Mouse (Mus musculus) thymus, postnatal 0 days (tissue): ENCODE results near the gene Clasp1. TPM values are rescaled to one million over a fixed set of nuclear protein-coding genes. Genes with fewer than 3 reads are reported as not detected.

Experiments used
- DNase-seq: peaks from one replicate; pipeline ENCODE4 v3.0.0-alpha.2; 2015; ENCODE audit warnings: low spot score
- polyA plus RNA-seq: library from polyadenylated mRNA; unstranded; fragments of >200 nt; fragmentation: Nextera tagmentation; extraction: Ambion mirVana; gene quantifications from 2 replicates; pipeline ENCODE4 v1.2.1, GENCODE M21; 2015

Gene Clasp1
- polyA plus RNA-seq, 1 experiment from 2014 or later, result 31.0 TPM

DNA sequence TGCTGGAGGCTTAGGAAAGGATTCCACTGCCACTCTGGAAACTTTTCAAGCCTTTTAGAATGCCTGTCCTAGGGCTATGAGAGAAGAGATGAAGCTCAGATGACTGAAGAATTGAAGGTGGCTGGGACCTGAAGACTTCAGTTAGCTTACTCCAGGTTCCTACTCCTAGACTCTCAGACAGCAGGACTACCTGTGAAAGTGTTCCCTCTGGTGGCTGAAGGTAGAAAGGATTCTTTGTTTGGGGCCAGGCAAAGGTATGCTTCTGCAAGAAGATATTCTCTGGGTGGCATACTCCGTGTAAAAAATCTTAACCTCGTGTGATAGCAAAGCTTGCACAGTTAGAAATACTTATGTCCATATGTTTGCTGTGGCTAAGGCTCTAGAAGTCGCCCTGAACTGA is 104.0 kb downstream of the Clasp1 start:
- peak; percentile 33 for DNase-seq

DNA sequence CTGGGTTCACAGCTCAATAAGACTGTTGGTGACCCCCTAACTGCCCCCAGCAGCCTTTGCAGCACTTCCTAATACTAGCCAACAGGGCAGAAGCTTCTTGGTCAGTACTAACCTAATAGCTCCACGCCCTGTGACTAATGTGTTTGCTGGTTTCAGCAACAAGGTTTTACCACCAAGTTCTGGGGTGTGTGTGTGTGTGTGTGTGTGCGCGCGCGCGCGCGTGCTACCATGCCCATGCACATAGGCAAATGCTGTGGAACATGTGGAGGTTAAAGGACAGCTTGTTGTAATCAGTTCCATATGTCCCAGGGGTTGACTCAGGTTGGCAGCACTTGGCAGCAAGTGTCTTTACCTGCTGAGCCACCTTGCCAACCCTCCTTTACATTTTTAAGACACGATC is 105.7 kb downstream of the Clasp1 start:
- no peak for DNase-seq

DNA sequence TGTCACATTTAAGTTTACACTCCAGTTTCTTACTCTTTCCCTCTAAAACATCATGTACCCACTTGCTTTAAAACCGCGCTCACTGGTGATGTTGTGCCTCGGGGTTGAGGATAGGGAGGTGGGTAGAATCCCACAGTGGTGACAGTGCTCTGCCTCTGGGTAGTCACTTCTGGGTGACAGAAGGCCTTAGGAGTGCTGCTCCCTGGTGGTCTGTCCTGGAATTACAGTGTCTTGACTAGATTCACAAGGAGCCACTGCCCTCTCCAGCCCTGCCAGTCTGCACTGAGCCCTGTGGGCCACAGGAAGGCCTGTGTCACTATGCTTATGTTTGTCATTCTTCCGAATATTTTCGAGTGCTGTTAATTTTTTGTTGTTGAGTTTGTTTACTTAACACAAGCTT is 109.5 kb downstream of the Clasp1 start:
- DNase-seq, result peak; percentile 80

DNA sequence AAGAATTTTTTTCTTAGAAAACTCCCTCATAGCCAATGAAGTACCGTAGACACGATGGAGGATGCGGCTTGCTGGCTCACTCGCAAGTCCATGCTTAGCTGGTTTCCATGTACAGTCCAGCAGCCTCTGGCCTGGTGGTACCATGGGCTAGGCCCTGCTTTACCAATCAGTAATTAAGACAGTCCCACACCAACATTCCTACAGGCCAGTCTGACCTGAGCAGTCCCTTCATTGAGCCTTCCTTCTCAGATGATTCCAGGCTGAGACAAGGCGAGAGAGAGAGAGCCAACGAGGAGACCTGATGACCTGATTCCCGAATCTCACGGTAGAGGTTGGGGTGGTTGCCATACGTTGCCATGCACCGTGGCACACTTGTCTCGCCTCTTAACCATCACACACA is 111.7 kb downstream of the Clasp1 start:
- no peak for DNase-seq

DNA sequence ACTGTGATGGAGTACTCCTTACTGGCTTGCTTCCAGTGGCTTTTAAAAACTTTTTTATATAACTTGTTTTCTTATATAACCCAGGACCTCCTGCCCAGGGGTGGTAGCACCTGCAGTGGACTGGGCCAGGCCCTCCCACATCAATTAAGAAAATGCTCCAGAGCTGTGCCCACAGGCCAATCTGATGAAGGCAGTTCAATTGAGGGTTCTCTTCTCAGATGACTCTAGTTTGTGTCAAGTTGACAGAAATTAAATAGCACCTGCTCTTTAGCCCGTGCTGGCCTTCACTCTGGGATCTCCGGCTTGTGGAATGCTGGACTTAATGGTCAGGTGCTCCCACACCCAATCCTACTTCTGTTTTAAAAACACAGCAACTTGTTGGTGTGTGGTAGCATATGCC is 112.8 kb downstream of the Clasp1 start:
- no peak for DNase-seq

DNA sequence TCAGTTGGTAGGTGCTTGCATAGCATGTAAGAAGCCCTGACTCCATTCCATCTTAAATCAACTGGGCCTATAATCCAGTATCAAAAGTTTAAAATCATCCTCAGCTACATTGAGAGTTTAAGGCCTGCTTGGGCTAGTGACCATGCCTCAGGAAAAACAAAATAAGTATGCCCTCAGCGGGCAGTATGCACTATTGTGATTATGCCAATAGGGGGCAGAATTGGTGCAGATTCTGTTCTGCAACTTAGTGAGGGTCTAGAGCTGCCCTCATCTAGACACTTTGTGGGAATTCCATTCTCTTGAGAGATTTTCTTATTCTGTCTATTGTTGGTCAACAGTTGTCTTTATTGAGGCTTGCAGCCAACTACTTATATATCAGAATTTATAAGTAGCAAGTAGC is 116.9 kb downstream of the Clasp1 start:
- DNase-seq, result no peak

DNA sequence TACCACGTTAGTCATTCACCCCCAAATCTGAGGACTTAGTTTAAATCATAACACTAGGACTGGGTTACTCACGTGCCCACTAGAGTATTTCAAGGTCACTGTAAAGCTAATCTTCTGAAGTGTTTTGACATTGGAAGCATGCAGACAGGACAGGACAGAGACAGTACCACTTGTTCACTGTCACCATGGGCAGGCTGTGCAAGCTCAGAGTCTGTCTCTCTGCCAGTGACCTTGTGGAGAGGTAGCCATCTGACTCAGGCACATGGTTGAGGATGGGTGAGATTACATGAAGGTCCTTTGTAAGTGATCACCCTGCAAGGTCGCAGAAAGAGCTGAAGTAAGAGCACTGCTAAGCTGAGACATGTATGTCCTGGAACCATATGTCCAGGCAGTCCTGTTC is 122.1 kb downstream of the Clasp1 start:
- no peak for DNase-seq

DNA sequence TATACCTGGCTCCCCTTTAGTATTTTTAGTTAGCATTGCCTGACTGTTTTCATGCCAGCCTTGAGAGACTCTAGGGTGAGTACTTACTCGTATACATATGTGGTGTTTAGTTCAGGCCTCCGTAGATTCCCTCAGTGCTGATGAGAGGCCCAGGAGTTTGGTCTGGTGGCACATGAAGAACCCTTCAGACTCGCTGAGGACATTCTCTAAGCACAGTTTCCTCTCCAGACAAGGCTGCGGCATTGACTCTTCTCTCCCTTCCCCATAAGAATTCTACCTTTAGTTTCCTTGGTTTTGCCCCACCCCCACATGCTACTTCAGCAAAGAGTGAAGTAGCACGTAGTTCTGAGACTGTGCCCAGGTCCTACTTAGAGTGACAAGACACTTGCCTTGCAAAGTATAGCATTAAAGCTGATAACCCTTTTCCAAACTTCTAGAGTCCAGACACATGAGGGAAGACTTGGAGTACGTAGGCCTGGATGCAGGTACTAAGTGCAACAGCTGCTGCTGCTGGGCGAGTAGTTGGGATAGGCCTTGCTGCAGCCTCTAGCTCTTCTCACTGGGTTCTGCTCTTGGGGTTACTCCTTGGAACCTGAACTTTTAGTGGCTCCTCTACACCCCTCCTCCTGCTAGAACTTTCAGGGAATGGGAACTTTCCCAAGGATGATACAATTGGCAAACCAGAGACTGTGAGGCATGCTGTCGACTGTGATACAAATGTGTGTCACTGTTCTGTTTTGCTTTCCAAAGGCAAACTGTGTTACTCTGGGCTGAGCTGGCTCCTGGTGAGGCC is 123.1 kb downstream of the Clasp1 start:
- DNase-seq, result no peak

DNA sequence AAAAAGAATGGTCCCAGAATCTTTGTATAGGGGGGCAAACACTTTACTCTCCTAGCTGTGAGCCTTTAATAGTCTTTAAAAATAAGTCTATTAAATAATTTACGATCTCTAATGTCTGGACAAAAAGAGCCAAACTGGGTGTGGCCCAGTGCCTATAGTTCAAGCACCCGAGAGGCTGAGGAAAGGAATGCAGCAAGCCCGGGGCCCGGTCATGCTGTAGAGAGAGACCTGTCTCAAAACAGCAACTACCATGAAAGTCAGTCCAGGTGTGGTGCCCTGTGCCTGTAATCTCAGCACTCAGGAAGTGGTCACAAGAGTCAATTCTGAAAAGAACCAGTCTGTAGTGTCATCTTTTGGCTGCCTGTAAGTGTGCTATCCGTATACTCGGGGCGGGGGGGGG is 127.4 kb downstream of the Clasp1 start:
- DNase-seq, result no peak

DNA sequence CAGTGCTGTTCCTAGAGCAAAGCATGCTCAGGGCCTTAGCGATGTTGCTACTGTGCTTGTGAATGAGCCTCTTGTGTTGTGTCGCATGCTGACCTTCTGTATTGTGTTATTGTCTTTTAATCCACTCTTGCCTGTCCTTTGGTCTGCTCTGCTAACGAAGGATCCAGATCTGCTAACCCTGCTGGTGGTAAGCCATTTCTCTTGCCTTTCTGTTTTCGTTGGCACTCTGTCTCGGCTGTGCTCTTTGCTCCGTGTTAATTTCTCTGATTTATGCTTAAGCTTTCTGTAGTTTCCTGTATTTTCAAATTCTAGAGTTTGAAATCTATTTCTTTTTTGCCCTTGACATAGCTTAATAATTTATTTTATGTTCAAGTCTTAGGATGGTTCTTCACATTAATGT is 134.3 kb downstream of the Clasp1 start:
- DNase-seq, result no peak

DNA sequence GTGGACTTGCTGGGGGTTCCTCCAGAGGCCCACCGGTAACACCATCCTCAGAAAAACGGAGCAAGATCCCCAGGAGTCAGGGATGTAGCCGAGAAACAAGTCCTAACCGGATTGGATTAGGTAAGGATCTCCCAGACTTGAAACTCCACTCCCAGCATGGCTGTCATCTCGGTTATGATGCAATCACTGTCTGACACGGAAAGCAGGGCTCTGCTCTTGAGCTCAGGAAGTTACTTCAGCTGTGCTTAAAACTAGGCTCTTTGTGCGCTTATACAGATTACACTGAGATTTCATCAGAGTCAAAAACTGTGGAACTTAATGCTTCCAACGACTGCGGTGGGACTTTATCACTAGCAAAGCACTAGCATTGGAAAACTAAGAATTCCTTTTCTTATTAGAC is 136.5 kb downstream of the Clasp1 start:
- no peak for DNase-seq

DNA sequence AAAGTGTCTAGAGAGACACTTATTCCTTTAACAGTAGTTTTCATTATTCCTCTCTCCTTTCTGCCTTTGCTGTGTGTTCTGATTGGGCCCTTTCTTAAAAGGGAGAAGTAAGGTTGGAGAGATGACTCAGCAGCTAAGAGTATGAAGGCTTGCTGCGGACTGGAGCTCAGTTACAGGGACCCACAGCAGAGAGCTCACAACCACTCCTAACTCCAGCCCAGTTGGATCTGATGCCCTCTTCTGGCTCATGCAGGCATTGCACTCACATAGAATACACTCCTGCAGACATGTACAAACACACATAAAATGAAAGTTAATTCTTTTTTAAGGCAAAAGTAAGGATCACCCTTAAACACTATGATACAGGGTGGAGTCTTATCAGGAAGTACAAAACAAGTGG is 140.4 kb downstream of the Clasp1 start:
- DNase-seq, result no peak

DNA sequence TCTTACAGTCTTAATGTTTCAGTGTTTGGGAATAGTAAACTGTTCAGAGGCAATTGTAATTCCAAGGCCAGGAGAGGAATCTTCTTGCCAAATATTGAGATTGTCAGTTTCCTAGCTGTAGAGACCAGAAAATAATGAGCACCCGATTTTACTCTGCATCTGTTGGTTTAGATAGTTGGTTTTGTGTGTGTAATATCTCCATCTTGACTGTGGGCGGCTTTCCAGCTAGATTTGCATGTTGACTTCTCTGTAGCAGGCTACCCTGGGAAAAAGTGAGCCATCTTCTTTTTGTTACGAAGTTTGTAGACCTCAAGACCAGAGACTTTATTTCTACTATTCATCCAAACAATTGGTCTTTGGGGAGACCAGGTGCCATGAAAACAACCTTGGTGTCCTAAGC is 142.4 kb downstream of the Clasp1 start:
- no peak for DNase-seq

DNA sequence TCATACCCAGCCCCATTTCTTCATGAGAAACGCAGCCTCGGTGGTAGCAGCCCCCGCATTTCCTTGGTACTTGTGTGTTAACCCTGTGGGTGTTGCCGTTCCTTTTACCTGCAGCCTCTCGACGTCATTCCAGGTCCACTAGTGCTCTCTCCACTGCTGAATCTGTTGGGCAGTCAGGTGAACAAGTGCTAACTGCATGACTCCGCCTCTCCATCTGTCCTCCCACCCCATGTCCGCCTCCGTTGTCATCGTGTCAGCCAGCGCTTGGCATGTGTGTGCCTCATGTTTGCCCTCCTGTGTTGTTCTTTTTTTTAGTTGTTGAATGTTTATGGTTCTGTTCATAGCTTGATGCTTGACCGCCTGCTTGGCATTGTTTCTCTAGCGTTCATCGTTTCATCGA is 147.2 kb downstream of the Clasp1 start:
- DNase-seq, result no peak

DNA sequence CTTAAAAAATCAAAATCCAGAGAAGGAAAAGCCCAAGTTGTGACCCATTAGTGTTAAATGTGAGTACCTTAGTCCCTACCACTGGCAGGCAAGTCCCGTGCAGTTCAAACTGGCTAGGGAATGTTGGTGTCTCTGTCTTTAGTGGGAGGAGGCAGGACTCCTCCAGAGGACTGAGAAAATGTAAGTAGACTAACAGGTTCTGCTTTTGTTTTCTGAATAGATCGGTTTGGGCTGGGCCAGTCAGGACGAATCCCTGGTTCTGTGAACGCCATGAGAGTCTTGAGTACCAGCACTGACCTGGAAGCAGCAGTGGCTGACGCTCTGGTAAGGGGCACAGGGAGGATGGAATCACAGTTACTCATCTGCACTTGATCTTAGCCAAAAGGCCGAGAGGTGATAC is 150.2 kb downstream of the Clasp1 start:
- DNase-seq, result no peak

DNA sequence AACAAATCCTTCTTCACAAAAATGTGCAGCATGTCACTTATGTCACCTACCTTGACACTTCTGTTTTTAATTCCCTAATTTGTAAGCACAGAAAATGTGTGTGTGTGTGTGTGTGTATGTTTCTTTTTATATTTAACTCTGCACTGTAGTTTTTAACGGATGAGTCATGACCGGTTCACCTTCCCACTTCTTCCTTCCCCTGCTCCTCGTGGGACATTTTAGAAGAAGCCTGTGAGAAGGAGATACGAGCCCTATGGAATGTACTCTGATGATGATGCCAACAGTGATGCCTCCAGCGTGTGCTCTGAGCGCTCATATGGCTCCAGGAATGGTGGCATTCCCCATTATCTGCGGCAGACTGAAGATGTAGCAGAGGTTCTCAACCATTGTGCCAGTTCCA is 154.0 kb downstream of the Clasp1 start:
- DNase-seq, result no peak

DNA sequence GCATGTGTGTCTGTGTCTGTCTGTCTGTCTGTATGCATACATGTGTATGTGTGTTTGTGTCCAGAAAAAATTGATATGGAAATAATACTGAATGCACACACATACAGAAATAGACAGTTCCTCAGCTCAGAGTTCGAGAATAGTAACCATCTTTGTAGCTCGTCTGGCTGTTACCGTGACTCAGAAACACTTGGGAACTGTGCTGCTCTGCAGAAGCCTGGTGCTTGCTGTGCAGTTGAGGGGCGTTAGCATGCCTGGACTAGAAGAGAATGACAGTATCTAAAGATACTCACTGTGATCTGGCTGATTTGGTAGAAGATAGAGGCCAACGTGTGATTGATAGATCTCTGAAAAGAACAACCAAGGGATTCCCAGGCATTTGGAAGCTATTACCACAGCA is 159.9 kb downstream of the Clasp1 start:
- DNase-seq, result no peak

DNA sequence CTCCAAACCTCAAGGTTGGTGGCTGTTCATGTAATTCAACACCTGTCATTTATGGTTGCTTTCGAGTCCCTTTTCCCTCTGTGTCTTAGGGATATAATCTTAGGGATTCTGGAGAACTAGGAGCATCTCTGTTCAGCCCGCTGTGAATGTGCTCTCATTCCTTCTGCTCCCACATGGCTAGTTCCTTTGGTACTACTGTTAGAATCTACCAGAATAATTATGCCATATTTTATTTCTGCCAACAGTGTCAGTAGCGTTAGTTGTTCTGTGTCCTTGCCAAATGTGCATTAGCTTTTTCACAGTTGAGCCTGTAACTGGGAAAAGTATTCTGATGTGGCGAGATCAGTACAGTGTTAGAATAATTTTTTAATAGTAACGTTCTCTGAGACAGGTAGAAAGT is 162.3 kb downstream of the Clasp1 start:
- no peak for DNase-seq

DNA sequence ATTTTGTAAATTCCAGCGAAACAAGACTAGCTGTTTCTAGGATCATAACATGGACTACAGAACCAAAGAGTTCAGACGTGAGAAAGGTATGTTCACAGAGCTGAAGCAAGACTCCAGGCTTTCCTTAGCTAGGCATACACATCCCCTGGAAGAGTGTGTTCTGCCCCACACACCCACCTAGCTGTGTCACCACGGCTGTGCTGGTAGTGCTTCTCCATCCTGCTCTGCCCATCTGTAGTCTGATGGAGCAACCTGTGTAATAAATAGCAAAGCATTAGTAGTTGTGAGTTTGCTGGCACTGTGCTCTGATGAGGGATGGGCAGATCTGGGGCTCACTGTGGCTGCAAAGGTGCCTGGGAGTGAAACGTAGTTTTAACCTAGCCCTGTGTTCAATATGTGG is 163.2 kb downstream of the Clasp1 start:
- no peak for DNase-seq

DNA sequence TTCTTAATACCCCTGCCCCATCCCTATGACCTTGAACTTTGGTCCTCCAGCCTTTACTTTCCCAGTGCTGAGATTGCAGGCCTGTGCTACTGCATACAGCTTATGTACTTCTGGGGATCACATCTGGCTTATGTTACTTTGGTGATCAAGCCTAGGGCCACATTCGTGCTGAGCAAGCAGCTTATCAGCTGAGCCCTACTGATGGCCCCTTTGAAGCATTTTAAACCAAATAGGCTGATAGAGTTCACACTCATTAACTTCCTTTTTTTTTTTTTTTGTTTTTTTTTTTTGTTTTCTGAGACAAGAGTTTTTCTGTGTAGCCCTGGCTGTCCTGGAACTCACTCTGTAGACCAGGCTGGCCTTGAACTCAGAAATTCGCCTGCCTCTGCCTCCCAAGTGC is 164.2 kb downstream of the Clasp1 start:
- DNase-seq, result no peak

DNA sequence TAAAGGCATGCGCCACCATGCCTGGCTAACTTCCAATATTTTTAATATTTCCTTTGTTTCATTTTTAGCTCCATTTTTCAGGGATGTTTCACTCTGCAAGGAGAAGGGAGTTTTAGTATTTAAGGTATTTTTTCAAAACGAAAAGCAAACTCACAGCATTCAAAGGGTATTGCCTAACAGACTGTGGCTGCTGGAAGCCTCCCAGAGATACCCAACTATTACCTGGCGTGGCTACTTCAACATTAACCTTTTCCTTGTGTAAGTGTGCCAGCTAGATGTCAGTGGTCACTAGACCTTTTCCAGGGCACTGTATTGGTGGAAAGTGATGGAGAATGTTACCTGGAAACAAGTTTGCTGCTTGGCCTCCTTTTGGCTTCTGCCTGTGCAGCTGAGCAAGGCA is 164.6 kb downstream of the Clasp1 start:
- DNase-seq, result no peak

DNA sequence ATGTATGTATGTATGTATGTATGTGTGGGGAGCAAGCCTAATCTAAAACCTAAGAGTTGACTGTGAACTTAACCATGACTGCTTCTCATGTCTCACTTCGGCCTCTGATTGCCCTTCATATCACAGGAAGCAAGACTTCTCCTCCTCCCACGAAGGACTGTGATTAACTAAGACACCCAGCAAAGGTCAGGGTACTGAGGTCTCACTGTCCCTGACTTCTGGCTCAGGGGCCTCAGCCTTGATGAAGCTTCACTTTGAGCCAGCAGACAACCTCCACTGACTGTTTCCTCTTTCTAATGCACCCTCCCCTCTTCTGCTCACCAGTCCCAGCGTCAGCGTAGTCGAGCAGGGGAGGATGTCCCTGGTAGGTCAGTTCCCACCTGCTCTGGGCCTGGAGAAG is 166.1 kb downstream of the Clasp1 start:
- DNase-seq, result no peak

DNA sequence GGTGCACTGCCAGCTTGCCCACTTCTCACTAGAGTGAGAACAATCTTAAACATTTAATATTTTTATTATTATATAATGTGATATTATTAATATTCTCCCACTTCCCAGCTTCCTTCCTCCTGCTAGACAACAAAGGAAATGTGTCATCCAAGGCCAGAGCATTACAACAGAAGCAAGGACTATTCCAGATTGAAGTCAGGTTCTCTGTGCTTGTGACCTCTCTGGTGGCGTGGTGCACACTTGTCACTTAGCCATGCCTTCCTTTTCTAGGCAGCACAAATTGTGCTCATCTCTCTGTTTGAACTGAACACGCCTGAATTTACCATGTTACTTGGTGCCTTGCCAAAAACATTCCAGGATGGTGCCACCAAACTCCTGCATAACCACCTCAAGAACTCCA is 170.9 kb downstream of the Clasp1 start:
- DNase-seq, result no peak

DNA sequence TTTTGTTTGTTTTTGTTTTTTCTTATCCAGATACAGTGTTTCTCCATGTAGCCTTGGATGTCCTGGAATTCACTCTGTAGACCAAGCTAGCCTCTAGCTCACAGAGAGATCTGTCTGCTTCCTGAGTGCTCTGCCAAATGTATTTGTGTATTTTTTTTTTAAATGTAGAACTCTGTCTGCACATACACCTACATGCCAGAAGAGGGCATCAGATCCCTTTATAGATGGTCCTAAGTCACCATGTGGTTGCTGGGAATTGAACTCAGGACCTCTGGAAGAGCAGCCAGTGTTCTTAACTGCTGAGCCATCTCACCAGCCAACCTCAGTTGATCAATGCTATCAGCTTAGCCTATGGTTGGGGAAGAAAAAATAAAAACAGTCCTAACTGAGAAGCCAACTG is 175.7 kb downstream of the Clasp1 start:
- no peak for DNase-seq
